Mouse (Mus musculus) hindbrain, postnatal 0 days (tissue): Measurements from ENCODE around the gene H2-Q7. TPM values are rescaled to one million over a fixed set of nuclear protein-coding genes. Genes with fewer than 3 reads are reported as not detected.
"Not testable (repeated sequence)": the region's sequence is repeated elsewhere in the genome, so short reads cannot be mapped to it uniquely, and the experiment has no call there.

Experiments
- ATAC-seq: fragments of 200-750 bp; cut with Nextera tagmentation; 2 replicates; pipeline ENCODE4 v1.8.0; 2017; ENCODE audit warnings: mild to moderate bottlenecking, moderate TSS enrichment, moderate library complexity
- DNase-seq: peaks from one replicate; pipeline ENCODE4 v3.0.0-alpha.2; 2015; ENCODE audit warnings: low spot score
- H3K27ac ChIP-seq: fragments of 300-500 bp; sonication (generic); 2 replicates; pipeline ENCODE4 v1.5.1; 2014; ENCODE audit warnings: mild to moderate bottlenecking
- H3K27me3 ChIP-seq: fragments of 300-500 bp; sonication (generic); 2 replicates; pipeline ENCODE4 v1.6.1; 2014; ENCODE audit warnings: low read length, mixed read lengths; ENCODE audit not compliant: insufficient read depth
- H3K36me3 ChIP-seq: fragments of 300-500 bp; sonication (generic); 2 replicates; pipeline ENCODE4 v1.6.1; 2014; ENCODE audit warnings: low read length, mixed read lengths; ENCODE audit not compliant: insufficient read depth
- H3K4me1 ChIP-seq: fragments of 300-500 bp; sonication (generic); 2 replicates; pipeline ENCODE4 v1.6.1; 2014; ENCODE audit warnings: antibody characterized with exemption, low read length, mixed read lengths; ENCODE audit not compliant: insufficient read depth
- H3K4me2 ChIP-seq: fragments of 300-500 bp; sonication (generic); 2 replicates; pipeline ENCODE4 v1.6.1; 2014; ENCODE audit warnings: low read depth, mild to moderate bottlenecking, low read length, moderate library complexity, mixed read lengths
- H3K4me3 ChIP-seq: fragments of 300-500 bp; sonication (generic); 2 replicates; pipeline ENCODE4 v1.5.1; 2014; ENCODE audit warnings: low read length
- H3K9ac ChIP-seq: fragments of 300-500 bp; sonication (generic); replicated peaks from 2 replicates; pipeline ENCODE4 v1.6.1; 2014; ENCODE audit warnings: mild to moderate bottlenecking, low read length, moderate library complexity, mixed read lengths
- H3K9me3 ChIP-seq: fragments of 300-500 bp; sonication (generic); 2 replicates; pipeline ENCODE4 v1.6.1; 2016; ENCODE audit warnings: low read length, mixed read lengths
- CTCF ChIP-seq: IDR thresholded peaks from 2 replicates; pipeline ENCODE4 v1.5.1; 2016; ENCODE audit warnings: antibody characterized with exemption, control low read depth, low read depth
- WGBS: fragments of 180-500 bp; shearing (Covaris S2); extraction: QIAGEN DNeasy Blood & Tissue Kit; methylation state at CpG from one replicate; pipeline ENCODE4 v1.1.7; 2014; 5-methylcytosine and 5-hydroxymethylcytosine counted together
- polyA plus RNA-seq: library from polyadenylated mRNA; unstranded; fragments of >200 nt; fragmentation: Nextera tagmentation; extraction: Ambion mirVana; gene quantifications from 2 replicates; pipeline ENCODE4 v1.2.1, GENCODE M21; 2015
- total RNA-seq: library from RNA; depleted of rRNA; stranded (reverse); fragments of >200 nt; gene quantifications from 2 replicates; pipeline ENCODE4 v1.2.3, GENCODE M21; 2014

H2-Q7 gene
- total and polyA plus RNA-seq, 2 experiments from 2014 or later = 2.4 to 3.9 TPM

DNA sequence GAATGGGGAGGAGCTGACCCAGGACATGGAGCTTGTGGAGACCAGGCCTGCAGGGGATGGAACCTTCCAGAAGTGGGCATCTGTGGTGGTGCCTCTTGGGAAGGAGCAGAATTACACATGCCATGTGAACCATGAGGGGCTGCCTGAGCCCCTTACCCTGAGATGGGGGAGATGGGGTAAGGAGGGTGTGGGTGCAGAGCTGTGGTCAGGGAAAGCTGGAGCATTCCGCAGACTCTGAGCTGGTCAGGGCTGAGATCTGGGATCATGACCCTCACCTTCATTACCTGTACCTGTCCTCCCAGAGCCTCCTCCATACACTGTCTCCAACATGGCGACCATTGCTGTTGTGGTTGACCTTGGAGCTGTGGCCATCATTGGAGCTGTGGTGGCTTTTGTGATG lies 3.4 kb downstream of the H2-Q7 start:
- H3K4me1 ChIP-seq, H3K36me3 ChIP-seq, ATAC-seq, H3K4me2 ChIP-seq, H3K27ac ChIP-seq, H3K27me3 ChIP-seq, H3K9ac ChIP-seq, H3K4me3 ChIP-seq, DNase-seq, H3K9me3 ChIP-seq: not testable (repeated sequence)
- WGBS = 89% methylated on average over 2 of the region's 2 CpGs

DNA sequence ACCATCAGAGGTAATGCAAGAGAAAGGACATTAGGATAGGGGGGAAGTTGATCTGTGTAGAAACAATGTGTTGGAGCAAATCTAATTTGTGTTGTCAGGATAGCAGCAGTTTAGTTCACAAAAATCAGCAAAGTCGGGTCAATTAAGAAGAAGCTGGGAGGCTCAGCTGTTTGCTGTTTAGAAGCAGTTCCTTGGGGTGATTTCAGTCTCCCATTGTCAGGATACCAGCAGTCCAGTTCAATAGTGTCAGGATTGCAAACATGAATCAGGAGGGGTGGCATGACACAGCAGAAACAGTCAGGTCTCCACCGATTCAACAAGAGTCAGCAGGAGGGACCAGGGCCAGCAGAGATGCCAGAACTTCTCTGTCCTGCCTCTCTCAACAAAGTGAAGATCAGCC lies 5.6 kb downstream of the H2-Q7 start:
- H3K9me3 ChIP-seq, DNase-seq, H3K27ac ChIP-seq, H3K4me1 ChIP-seq, H3K27me3 ChIP-seq, ATAC-seq, H3K9ac ChIP-seq, H3K4me2 ChIP-seq, H3K4me3 ChIP-seq, H3K36me3 ChIP-seq: not testable (repeated sequence)
- 83% methylated on average over 2 of the region's 2 CpGs for WGBS

GRCm38 (mm10) chr17:35458247-35458646 lies 19.3 kb downstream of the H2-Q7 start:
- not testable (repeated sequence) for H3K9me3 ChIP-seq, DNase-seq, H3K4me1 ChIP-seq, H3K27me3 ChIP-seq, ATAC-seq, H3K27ac ChIP-seq, H3K4me3 ChIP-seq, H3K4me2 ChIP-seq, H3K9ac ChIP-seq, H3K36me3 ChIP-seq
- no CpG with 5 or more reads among the region's 1 CpGs for WGBS

DNA sequence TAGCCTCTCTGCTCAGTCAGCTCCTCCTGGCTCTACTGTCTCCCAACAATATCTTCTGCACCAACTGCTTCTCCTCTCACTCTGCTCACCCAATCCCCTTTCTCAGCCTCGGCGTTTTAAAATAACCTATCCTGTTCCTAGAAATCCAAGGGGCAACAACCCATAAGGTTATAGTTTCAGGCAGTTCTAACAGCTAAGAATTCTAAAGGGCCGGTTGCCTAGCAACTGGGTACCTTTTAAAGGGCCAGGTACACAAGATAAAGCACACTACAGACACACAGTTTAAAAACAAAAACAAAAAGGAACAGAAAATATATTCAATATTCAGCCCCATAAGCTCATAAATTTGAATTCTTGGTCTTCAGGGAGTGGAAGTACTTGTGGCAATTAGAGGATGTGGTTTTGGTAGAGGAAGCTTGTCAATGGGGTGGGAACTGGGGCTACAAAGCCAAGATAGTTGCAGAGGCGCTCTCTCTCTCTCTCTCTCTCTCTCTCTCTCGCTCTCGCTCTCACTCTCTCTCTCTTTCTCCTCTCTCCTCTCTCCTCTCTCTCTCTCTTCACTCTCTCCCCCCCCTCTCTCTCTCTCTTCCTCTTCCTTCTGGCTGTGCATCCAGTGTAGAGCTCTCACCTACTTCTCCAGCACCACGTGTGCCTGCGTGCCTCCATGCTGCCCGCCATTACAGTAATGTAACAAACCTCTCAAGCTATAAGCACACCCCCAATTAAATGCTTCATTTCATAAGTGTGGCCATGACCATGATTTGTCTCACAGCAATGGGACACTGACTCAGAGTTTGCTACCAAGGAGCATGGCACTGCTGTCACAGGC lies 21.8 kb downstream of the H2-Q7 start:
- DNase-seq, H3K27me3 ChIP-seq, H3K27ac ChIP-seq, H3K9ac ChIP-seq, H3K4me1 ChIP-seq, H3K9me3 ChIP-seq, H3K4me3 ChIP-seq, H3K36me3 ChIP-seq, H3K4me2 ChIP-seq: not testable (repeated sequence)
- 54% methylated on average over 2 of the region's 9 CpGs for WGBS
- peak; percentile 70 for ATAC-seq

GRCm38 (mm10) chr17:35465651-35466050 lies 26.7 kb downstream of the H2-Q7 start:
- peak; percentile 57 for DNase-seq
- not testable (repeated sequence) for H3K4me1 ChIP-seq, H3K9ac ChIP-seq, H3K27ac ChIP-seq, ATAC-seq, H3K36me3 ChIP-seq, H3K9me3 ChIP-seq, H3K4me2 ChIP-seq, H3K4me3 ChIP-seq
- WGBS = 10% methylated on average over 8 of the region's 8 CpGs
- peak; percentile 82 for TF ChIP-seq CTCF
- H3K27me3 ChIP-seq = peaks cover 16% of the 10 kb centered on the region

GRCm38 (mm10) chr17:35468936-35469335 lies 30.0 kb downstream of the H2-Q7 start:
- not testable (repeated sequence) for ATAC-seq, H3K4me2 ChIP-seq, H3K4me1 ChIP-seq, DNase-seq, H3K36me3 ChIP-seq, H3K27ac ChIP-seq, H3K4me3 ChIP-seq, H3K9me3 ChIP-seq, H3K9ac ChIP-seq
- WGBS = 54% methylated on average over 3 of the region's 3 CpGs
- peaks cover 18% of the 10 kb centered on the region for H3K27me3 ChIP-seq
